In genomic region chr9:107676302-107676701, GRCm38 (mm10) we compare ENCODE assay signal across 8 mouse cellular contexts. TPM values are rescaled to one million over a fixed set of nuclear protein-coding genes. Genes with fewer than 3 reads are reported as not detected.
DNase-seq lines count a peak whose midpoint lies in the region; ATAC-seq and TF ChIP-seq lines count a peak whose summit lies in the region.

No protein-coding gene starts in this region.

- peaks cover 20% of the 10 kb centered on the region for H3K4me1 ChIP-seq in embryonic facial prominence, embryonic 13.5 days
- peaks cover 16% of the 10 kb centered on the region for H3K4me1 ChIP-seq in intestine, embryonic 16.5 days (ENCODE audit: control insufficient read depth, insufficient read depth, low read length)

- H3K27me3 ChIP-seq in embryonic facial prominence, embryonic 13.5 days: peaks cover 42% of the 10 kb centered on the region
- H3K27me3 ChIP-seq in intestine, embryonic 16.5 days (replicated peaks; ENCODE audit: control insufficient read depth, insufficient read depth, low read length): peaks cover 25% of the 10 kb centered on the region
- peaks cover 57% of the 10 kb centered on the region for H3K27me3 ChIP-seq in myocyte (ENCODE audit: control insufficient read depth, insufficient read depth, insufficient read length)

- H3K36me3 ChIP-seq in embryonic facial prominence, embryonic 13.5 days: 0 out of 2 replicates have a peak, but pooled peaks cover 1% of the 10 kb centered on the region
- no peaks in the 10 kb centered on the region for H3K36me3 ChIP-seq in intestine, embryonic 16.5 days (ENCODE audit: control insufficient read depth, insufficient read depth, low read length)
- no peaks in the 10 kb centered on the region for H3K36me3 ChIP-seq in myocyte (ENCODE audit: control insufficient read depth, insufficient read depth)

- WGBS in embryonic facial prominence, embryonic 13.5 days: 1% methylated on average over 25 of the region's 25 CpGs
- 3% methylated on average over 25 of the region's 25 CpGs for WGBS in intestine, embryonic 16.5 days

- H3K9me3 ChIP-seq in embryonic facial prominence, embryonic 13.5 days: no peaks in the 10 kb centered on the region
- H3K9me3 ChIP-seq in intestine, embryonic 16.5 days (ENCODE audit: control insufficient read depth, low read length): no peaks in the 10 kb centered on the region

- peak; percentile 34 to 68 for DNase-seq in left cerebral cortex, postnatal 14 days (ENCODE audit: low spot score in 2 of 2)
- no peak for DNase-seq in left cerebral cortex, adult 8-10 months (ENCODE audit: low spot score in 2 of 2)
- DNase-seq in embryo, embryonic 10.5 days (ENCODE audit: low spot score): no peak
- DNase-seq in cerebellum, adult 18-20 months: no peak
- DNase-seq in ovary, postnatal 10 days (ENCODE audit: low spot score): no peak

- TF ChIP-seq POLR2A in myocyte (IDR thresholded peaks at IDR 0.05; ENCODE audit: insufficient read length, low read depth): no peak

- no peak overlapping the region for H3ac ChIP-seq in myocyte (ENCODE audit: control insufficient read depth, insufficient read length)

- 0 out of 2 replicates have a peak, but pooled peaks have one; percentile 11 for ATAC-seq in embryonic facial prominence, embryonic 13.5 days (ENCODE audit: insufficient number of reproducible peaks, insufficient read depth, low FRiP score, low TSS enrichment, low read depth)
- ATAC-seq in intestine, embryonic 16.5 days: peak; percentile 30

- H3K27ac ChIP-seq in embryonic facial prominence, embryonic 13.5 days: no peak overlapping the region
- H3K27ac ChIP-seq in intestine, embryonic 16.5 days (ENCODE audit: low read length): no peak overlapping the region

- H3K4me3 ChIP-seq in embryonic facial prominence, embryonic 13.5 days: peak overlapping the region; percentile 41
- H3K4me3 ChIP-seq in intestine, embryonic 16.5 days (ENCODE audit: low read length): peak overlapping the region; percentile 39
- H3K4me3 ChIP-seq in myocyte: no peak overlapping the region

- H3K79me2 ChIP-seq in myocyte (ENCODE audit: control insufficient read depth, insufficient read depth): no peaks in the 10 kb centered on the region

- peak overlapping the region; percentile 71 for H3K4me2 ChIP-seq in embryonic facial prominence, embryonic 13.5 days
- H3K4me2 ChIP-seq in intestine, embryonic 16.5 days (ENCODE audit: low read depth, low read length): peak overlapping the region; percentile 73
- H3K4me2 ChIP-seq in myocyte (ENCODE audit: low read depth): peak overlapping the region; percentile 64

- peak overlapping the region; percentile 61 for H3K9ac ChIP-seq in embryonic facial prominence, embryonic 13.5 days
- peak overlapping the region; percentile 36; the same call in 1 of the 2 replicates for H3K9ac ChIP-seq in intestine, embryonic 16.5 days (ENCODE audit: low read depth, low read length)

- intact Hi-C loops in left cerebral cortex, postnatal 14 days (cut with DNase I): loop anchor here (1.0 to 2.0 kb wide), 2 partner anchors 31 to 74 kb away; no protein-coding TSS in a partner anchor

TF ChIP-seq in myocyte, 11 proteins besides CTCF, POLR2A, EP300 and RAD21:
- TF ChIP-seq CEBPB (IDR thresholded peaks at IDR 0.05; ENCODE audit: insufficient read depth, poor library complexity, severe bottlenecking) (no peak), MYOG (IDR thresholded peaks at IDR 0.05; ENCODE audit: control insufficient read depth in 1 of 3, insufficient read depth in 1 of 3, insufficient read length in 2 of 3, low read depth in 2 of 3) (peak in 2 of 3 experiments; percentile 34 to 43), MYOD1 (IDR thresholded peaks at IDR 0.05; ENCODE audit: control insufficient read depth in 1 of 3, insufficient read length in 2 of 3, low read depth in 2 of 3) (peak in 1 of 3 experiments; percentile 49)
TF ChIP-seq in myocyte: peak in this region for 2.

RNA-seq across cellular contexts. Expression of gene Gnat1, which starts 3.2 kb away (rescaled TPM):
- total RNA-seq in left cerebral cortex, postnatal 14 days (2021): under 1 TPM; 0.42 to 0.66 TPM
- 1 to 10 TPM in 1 of 4 experiments, under 1 TPM in 3; 0.32 to 1.0 (median 0.62) TPM for total RNA-seq in left cerebral cortex, adult 8-10 months (2022)
- 1.2 and 2.0 TPM in 2 replicates for polyA plus RNA-seq in embryonic facial prominence, embryonic 13.5 days (2015; fragmentation: Nextera tagmentation; extraction: Ambion mirVana)
- 0.98 and 1.6 TPM in 2 replicates for polyA plus RNA-seq in intestine, embryonic 16.5 days (2015; fragmentation: Nextera tagmentation; extraction: Ambion mirVana)
- not detected for polyA plus RNA-seq in myocyte (2012; fragmentation: generic; extraction: Trizol)

RNA-seq across cellular contexts. Expression of gene Slc38a3, which starts 7.0 kb away (rescaled TPM):
- total RNA-seq in left cerebral cortex, postnatal 14 days (2021): 10 to 100 TPM; 79.5 to 87.1 TPM
- 10 to 100 TPM; 82.5 to 94.5 (median 86.9) TPM for total RNA-seq in left cerebral cortex, adult 8-10 months (2022)
- polyA plus RNA-seq in embryonic facial prominence, embryonic 13.5 days (2015; fragmentation: Nextera tagmentation; extraction: Ambion mirVana): 3.4 and 4.1 TPM in 2 replicates
- polyA plus RNA-seq in intestine, embryonic 16.5 days (2015; fragmentation: Nextera tagmentation; extraction: Ambion mirVana): 10.1 TPM in 2 replicates
- 0.06 TPM for polyA plus RNA-seq in myocyte (2012; fragmentation: generic; extraction: Trizol)

RNA-seq across cellular contexts. Expression of gene Sema3f, which starts 34.0 kb away (rescaled TPM):
- 10 to 100 TPM; 11.7 to 16.2 TPM for total RNA-seq in left cerebral cortex, postnatal 14 days (2021)
- 10 to 100 TPM; 14.5 to 17.6 (median 16.0) TPM for total RNA-seq in left cerebral cortex, adult 8-10 months (2022)
- 37.7 and 44.0 TPM in 2 replicates for polyA plus RNA-seq in embryonic facial prominence, embryonic 13.5 days (2015; fragmentation: Nextera tagmentation; extraction: Ambion mirVana)
- polyA plus RNA-seq in intestine, embryonic 16.5 days (2015; fragmentation: Nextera tagmentation; extraction: Ambion mirVana): 5.7 and 8.3 TPM in 2 replicates
- polyA plus RNA-seq in myocyte (2012; fragmentation: generic; extraction: Trizol): 1.4 TPM

RNA-seq across cellular contexts. Expression of gene Gnai2, which starts 41.1 kb away (rescaled TPM):
- total RNA-seq in left cerebral cortex, postnatal 14 days (2021): 100 to 1,000 TPM; 205 to 220 TPM
- 100 to 1,000 TPM; 239 to 252 (median 247) TPM for total RNA-seq in left cerebral cortex, adult 8-10 months (2022)
- 446 and 470 TPM in 2 replicates for polyA plus RNA-seq in embryonic facial prominence, embryonic 13.5 days (2015; fragmentation: Nextera tagmentation; extraction: Ambion mirVana)
- 301 and 311 TPM in 2 replicates for polyA plus RNA-seq in intestine, embryonic 16.5 days (2015; fragmentation: Nextera tagmentation; extraction: Ambion mirVana)
- 499 TPM for polyA plus RNA-seq in myocyte (2012; fragmentation: generic; extraction: Trizol)

Comparison
In these comparisons a context has a peak if more than half of its experiments do, and no peak if none do; other contexts are left out.
1. DNase-seq: peak in left cerebral cortex, postnatal 14 days (2 of 2); none in left cerebral cortex, adult 8-10 months (0 of 2), embryo, embryonic 10.5 days (single experiment), cerebellum, adult 18-20 months (0 of 2) and ovary, postnatal 10 days (single experiment).
2. Peak in every context shown above with its lines, with median percentiles within 50 percentile points of each other: H3K4me2 ChIP-seq.